Mouse (Mus musculus) c-Kit-positive CD71-negative TER-119-negative erythroid progenitor cells, embryonic 14.5 days (primary cell): ENCODE measurements around the gene Cyp4f18.
"Not testable (repeated sequence)": the region's sequence is repeated elsewhere in the genome, so short reads cannot be mapped to it uniquely, and the experiment has no call there.

ENCODE experiments used
- DNase-seq: peaks from one replicate; pipeline ENCODE4 v3.0.0-alpha.2; 2013; ENCODE audit warnings: low read depth

The Cyp4f18 gene

DNA sequence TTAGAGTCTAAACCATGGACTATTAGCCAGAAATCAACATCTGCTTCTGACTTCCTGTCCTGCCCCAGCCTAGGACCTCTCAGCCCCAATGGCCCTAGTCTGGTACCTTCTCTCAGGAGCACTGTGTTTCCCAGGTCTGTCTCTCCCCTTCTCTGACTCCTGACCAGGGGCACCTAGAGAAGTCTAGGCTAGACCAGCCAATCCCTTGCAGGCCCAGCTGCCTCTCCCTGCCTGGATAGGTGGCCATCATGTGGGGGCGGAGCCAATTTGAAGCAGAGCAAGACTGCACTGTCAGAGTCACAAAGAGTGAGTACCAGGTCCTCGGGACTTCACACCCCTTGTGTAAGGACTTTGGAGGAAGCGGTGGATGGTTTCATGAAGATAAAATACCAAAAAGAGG is at the start of gene Cyp4f18:
TSS of gene Cyp4f18 (minus strand) at position 154 of the 400 bp plus-strand sequence.
- DNase-seq: no peak

DNA sequence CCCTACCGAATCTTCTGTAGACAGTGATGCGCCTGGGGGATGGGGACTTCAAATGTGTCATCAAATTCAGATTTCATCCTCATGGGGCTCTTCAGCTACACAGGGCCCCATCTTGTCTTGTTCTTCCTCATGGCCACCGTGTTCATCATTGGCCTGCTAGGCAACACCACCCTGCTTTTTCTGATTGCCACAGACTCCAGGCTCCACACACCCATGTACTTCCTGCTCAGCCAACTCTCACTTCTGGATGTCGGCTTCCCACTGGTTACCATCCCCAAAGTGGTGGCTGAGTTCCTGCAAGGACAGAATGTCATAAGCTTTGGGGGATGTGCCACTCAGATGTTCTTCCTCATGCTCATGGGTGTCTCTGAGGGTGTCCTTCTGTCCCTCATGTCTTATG is 48.2 kb upstream of the Cyp4f18 start:
- not testable (repeated sequence) for DNase-seq

DNA sequence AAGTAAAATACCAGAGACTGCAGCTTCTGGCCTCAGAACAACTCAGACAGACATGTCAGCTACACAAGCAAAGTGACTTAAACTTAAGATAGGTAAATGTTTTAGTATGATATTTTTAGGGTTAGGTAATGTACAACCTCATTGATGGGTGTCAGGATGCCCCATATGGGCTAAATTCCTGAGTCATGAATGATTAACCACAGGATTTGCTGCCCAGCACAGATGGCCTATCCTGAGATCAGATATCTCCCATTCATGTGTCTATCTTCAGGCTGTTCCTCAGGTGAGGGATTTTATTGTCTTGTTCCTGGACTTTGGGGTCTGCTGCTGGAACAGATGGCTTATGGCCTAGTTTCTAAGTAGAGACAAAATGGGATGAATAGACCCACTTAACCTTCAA is 45.2 kb upstream of the Cyp4f18 start:
- not testable (repeated sequence) for DNase-seq

DNA sequence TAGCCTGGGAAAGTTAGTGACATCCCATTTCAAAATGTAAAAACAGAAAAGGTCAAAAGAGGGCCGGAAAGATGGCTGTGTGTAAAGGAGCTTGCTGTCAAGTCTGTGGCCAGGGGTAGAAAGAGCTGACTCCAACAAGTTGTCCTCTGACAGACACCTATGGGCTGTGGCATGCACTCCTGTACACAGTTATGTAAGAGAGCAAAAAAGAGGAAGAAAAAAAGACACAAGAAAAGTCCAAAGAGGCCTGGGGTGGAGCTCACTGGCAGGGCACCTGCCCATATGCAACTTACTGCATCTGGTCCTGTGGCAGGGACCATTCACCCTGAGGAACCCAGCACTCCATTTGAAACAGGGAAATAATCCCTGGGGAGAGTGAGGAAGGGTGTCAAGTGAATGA is 33.1 kb upstream of the Cyp4f18 start:
- no peak for DNase-seq

DNA sequence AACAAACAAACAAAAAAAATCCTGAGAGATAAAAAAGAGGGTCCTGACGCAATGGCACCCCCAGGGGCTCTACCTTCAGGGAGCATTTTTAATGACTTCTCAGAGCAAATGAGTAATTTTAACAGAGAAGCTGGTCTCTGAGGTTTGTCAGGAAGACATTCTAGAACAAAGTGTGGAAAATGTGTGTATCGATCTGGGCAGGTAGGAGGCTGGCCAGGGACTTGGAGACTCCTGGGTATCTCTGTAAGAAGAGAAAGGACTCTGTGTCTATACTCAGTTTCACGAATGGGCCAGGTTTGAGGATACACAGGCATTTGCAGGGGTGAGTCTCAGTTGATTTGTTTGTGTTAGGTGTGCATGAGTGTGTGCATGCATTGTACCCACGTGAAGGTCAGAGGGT is 31.5 kb upstream of the Cyp4f18 start, which contains the start of gene Olfr372:
TSS of gene Olfr372 (plus strand) at position 301 of the 400 bp plus-strand sequence.
- DNase-seq: not testable (repeated sequence)

DNA sequence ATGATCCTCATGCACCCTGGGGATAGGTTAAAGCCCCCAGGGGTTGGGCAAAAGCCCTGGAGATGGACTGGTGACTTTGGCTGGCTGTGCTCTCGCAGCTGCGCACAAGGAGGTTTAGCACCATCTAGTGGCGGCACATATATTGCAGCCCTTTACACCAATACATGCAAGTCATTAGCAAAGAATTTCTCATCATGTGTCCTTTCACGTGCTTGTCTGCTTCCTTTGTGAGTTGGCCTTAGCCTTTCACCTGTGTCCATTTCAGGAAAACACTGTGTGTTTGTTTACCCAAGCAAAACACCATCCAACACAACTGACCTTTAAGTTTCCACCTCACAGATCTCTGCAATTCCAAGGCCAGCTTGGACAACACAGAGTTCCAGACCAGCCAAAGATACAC is 23.5 kb upstream of the Cyp4f18 start:
- DNase-seq: not testable (repeated sequence)

DNA sequence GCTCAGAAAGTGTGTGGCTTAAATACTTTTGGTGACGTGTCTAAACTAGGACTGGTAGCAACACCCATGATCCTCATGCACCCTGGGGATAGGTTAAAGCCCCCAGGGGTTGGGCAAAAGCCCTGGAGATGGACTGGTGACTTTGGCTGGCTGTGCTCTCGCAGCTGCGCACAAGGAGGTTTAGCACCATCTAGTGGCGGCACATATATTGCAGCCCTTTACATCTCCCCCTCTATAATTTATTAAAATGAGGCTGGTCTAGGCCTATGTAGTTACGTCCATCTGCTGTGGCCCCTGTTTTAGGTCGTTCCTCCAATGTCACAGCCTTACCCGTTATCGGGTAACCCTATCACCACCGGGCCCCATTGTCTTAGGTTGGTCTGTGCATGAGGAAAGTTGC is 15.5 kb upstream of the Cyp4f18 start:
- DNase-seq: not testable (repeated sequence)

DNA sequence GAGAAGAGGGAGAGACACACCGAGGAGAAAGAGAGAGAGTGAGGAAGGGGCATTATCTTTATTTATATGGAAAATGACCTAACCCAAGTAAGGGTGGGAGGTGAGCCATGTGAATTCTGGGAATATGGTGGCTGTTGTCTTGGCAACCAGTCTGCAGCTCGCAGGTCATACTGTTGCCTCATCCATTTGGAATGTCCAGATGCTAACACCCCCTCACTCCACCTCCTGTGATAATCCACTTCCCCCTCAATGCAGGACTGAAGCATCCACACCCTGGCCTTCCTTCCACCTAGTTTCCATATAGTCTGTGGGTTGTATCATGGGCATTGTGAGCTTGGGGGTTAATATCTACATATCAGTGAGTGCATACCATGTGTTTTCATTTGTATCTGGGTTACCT is 10.4 kb upstream of the Cyp4f18 start:
- DNase-seq: no peak

DNA sequence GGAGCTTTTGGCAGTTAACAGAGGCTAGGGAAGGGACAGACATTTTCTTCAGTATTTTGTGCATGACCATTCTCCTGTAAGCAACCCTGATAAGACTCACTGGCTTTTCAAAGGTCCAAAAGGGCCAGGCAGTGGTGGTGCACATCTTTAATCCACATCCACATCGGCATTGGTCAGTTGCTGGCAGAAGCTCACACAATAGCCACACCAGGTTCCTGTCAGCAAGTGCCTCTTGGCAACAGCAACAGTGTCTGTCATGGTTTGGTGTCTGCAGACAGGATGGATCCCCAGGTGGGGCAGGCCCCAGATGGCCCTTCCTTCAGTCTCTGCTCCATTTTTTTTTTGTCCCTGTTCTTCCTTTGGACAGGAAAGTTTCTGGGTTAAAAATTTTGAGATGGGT is 9.6 kb upstream of the Cyp4f18 start:
- DNase-seq: not testable (repeated sequence)

DNA sequence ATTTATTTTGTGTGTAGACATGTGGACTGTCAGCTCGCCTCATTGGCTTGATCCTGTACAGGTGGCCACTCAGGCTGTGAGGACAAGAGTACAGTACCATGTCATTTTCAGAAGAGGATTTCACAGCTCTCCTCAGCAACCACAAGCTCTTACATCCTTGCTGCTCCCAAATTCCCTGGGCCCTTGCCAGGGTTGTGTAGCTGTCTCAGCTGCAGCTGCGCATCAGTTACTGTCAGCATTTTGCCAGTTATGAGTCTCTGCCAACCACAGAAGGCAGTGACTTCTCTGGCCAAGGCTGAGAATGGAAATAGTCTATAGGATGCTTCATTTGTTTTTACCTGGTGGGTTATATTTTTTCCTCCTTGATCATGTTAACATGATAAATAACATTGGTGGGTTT is 8.7 kb upstream of the Cyp4f18 start:
- no peak for DNase-seq

DNA sequence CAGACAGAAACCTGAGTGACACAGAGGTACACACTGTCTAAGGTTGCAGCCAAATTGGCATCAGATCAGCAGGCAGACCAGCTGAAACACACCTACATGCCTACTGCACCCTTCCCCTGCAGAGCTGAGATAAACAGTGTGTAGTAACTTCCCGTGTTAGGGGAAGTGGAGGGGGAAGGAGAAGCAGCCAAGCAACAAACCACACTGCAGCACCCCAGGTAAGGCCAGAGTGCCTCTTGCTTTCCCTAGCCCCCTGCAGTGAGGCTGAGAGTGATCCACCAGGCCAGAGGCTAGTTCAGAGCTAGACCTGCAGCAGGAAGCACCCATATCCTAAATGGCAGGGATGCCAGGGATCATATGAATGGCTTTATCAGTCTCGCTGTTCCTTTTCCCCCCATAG is 7.9 kb upstream of the Cyp4f18 start:
- DNase-seq: not testable (repeated sequence)

DNA sequence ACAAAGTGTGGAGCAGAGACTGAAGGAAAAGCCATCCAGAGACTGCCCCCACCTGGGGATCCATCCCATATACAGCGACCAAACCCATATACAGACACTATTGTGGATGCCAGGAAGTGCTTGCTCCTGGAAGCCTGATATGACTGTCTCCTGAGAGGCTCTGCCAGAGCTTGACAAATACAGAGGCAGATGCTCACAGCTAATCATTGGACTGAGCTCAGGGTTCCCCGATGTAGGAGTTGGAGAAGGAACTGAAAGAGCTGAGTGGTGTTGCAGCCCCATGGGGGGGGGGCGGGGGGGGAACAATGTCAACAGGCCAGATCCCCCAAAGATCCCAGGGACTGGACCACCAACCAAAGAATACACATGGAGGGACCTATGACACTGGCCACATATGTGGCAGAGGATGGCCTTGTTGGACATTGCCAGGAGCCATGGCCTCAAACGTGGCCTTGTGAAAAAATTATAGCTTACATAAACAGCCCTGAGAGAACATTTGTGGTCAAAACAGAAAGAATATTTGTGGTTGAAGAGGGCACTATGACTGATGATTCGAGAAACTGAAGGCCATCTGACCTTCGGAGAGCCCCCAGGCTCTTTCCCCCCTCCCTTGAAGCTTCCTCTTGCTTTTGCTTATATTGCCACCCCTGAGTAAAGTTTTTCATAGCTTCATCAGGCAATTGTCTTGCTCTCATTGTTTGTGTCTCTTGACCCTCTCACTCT is 4.2 kb upstream of the Cyp4f18 start:
- not testable (repeated sequence) for DNase-seq

DNA sequence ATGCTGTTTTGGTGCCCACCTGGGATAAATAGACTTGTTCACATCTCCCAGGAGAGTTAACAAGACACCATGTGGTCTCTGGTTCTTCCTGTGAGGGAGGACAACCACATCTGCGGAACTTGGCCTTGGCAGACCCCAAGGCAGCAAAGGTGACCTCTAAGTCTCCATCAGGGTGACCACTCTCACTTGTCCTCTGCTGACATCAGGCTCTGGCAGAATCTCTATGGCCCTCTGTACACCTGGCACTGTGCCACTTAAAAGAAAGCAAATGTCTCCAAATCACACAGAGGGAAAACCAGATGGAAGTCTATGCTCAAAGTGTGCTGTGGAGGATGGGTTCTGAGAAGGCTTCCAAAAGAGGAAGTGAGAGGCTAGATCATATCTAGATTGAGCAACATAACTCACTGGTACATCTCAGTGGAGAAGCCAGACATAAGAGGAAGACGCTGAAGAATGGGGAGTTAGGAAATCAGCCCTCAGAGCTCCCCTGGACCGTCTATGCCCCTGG is 1.2 kb downstream of the Cyp4f18 start:
- peak; percentile 37 for DNase-seq

DNA sequence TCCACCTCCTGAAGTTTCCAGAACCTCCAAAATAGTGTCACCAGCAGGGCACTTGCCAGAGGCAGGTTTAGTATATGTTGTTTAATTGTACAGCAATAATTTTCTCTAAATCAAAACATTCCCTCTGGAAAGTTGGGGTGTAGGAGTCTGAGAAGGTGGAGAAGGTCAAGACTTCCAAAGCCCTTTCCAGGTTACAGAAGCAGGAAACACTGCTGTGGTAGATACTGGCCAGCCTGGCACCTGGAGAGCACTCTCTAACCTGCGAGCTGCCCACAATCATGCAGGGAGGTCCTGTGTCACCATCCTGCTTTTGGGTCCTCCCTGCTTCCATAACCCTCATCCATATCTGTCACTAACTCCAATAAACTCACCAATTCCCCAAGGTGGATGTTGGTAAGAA is 2.7 kb downstream of the Cyp4f18 start:
- no peak for DNase-seq

DNA sequence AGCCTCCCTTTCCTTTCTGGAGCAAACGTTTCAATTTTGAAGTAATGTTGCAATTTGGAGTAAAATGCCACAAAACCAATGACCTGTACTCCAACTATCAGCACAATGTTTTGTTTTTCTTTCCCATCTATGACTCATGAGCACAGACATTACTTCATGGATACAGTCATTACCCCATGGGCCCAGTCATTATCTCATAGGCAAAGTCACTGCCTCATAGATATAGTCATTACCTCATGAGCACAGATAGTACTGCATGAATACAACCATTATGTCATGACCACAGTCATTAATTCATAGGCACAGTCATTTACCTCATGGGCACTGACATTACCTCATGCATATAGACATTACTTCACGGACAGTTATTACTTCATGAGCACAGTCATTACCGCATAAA is 3.5 kb downstream of the Cyp4f18 start:
- no peak for DNase-seq

DNA sequence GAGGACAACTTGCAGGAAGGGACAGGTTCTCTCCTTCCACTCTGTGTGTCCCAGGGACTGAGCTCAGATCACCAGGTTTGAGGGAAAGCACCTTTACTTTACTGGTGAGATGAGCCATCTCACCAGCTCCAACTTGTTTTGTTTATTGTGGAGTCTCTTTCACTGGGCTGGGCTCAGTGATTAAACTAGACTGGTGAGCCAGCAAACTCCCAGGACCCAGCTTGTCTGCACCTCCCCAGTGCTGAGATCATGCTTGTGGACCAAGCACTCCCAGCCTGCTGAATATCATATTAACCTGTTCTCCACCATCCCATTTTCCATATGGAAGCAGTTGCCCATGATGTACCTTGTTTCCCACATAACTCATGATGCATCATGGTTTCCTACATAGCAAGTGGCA is 6.5 kb downstream of the Cyp4f18 start:
- DNase-seq: no peak

DNA sequence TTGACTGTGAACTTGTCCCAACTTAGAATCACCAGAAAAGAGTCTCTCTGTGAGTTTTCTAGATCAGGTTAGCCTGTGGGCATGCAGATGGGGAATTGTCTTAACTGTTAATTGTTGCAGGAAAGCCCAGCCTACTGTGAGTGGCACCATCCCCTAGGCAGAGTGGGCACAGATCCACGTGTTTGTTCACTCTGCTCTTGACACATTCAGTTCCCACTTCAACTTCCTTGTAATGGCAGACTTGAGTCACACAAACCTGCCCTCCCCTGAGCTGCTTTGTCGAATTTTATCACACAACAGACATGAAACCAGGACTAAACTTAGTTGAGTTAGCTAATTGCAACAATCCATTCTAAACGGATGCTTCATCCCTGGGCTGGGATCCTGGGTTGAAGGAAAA is 9.2 kb downstream of the Cyp4f18 start:
- no peak for DNase-seq

DNA sequence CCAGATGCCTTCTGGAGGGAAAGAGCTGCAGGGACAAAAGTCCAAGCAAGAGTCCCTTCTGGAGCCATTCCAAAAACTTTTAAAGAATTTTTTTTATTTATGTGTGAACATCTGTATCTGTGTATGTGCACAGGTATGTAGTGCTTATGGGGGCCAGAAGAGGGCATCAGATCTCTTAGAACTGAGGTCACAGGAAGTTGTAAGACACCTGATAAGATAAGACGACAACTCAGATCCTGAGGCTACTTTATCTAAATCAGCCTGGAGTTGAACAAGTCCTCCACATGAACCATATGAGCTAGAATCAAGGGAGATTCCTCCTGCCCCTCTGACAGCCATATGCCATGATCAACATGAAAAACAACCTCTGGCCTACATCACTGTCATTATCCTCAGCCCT is 10.0 kb downstream of the Cyp4f18 start:
- DNase-seq: no peak

DNA sequence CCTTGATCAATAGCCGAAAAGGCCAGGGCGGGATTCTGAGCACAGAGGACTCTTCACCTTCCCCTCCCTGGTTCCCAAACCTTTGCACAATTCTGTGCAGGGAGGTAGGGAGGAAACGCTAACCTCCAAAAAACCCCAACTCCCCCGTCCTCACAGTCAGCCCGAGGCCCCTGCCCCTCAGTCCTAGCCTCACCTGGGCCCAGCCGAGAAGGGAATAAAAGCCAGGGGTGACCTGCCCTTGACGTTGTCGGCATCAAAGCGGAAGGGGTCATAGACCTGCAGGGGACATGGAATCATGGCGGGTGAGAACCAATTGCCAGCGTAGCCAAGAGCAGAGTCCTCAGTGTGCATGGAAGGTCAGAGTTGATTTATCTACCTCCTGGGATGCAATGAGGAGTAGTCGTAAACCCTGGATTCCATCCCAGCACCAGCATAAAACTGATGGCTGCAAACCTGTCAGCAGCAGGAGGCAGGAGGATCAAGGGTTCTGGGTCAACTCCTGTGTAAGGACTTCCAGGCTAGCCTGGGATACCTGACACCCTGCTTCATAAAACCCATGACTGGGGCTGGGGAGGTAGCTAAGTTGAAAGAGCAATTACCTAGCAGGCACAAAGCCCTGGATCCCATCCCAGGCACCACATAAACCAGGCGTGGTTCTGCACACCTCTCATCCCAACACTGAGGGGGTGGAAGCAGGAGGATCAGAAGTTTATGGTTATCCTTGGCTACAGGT is 20.4 kb downstream of the Cyp4f18 start:
- no peak for DNase-seq

DNA sequence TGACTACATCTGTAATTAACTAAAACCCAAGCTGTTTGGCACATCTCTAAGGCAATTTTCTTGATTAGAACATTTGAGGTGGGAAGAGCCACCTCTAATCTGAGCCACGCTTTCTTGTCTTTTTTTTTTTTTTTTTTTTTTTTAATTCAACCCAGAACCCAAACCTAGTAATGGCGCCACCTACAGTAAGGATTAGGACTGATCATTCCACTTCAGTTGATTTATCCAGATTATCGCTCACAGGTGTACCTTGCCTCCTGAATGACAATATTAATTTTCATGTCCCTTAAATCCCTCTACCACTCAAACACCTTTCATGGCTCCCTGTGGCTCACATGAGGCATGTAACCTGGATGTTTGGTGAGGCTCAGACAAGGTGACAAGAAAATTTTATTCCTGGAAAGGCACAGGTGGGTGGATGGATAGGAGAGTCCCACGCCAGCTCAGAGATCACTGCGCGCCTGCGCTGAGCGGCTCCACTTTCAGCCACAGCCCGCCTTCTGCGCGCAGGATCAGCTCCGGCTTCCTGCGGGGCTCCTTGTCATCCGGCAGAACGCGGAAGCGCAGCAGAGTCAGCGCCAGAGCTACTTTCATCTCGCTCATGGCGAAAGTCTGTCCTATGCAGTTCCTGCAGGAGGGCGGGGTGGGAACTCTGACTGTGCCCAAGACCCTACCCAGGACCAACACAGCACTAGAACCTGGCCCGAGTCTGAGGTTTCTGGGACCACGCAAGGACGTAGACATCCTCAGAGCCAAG is 21.1 kb downstream of the Cyp4f18 start:
- no peak for DNase-seq

DNA sequence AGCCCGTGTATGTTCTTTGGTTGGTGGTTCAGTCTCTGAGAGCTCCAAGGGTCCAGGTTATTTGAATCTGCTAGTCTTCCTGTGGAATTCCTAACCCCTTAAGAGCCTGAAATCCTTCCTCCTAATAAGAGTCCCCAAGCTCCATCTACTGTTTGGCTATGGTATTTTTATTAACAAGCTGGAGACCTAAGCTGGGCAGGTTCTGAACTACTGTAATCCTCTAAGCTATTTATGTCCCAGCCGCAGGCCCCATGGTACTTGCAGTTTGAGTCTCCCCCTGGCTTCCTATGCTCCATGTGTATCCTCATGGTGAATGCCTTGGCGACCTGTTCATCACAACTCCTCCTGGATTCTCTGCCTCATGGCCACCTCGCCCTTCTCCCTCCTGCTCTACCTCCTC is 24.8 kb downstream of the Cyp4f18 start:
- DNase-seq: no peak

DNA sequence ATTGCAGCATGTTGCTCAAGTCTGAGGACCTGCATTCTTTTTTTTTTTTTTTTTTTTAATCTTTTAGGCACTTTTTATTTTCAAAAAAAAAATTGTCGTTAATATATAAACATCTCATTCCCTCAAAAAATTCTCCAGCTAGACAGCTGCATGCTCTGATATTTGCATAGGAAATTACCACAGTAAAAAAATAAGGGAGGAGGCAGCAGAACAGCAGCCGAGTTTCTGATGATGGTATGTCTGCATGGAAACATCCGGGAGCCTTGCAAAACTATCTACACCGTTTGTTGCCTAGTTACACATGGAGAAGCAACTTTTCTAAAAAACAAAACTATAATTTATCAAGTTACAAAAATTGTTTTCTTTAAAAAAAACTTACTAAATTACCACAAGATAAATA is 28.0 kb downstream of the Cyp4f18 start:
- DNase-seq: no peak

DNA sequence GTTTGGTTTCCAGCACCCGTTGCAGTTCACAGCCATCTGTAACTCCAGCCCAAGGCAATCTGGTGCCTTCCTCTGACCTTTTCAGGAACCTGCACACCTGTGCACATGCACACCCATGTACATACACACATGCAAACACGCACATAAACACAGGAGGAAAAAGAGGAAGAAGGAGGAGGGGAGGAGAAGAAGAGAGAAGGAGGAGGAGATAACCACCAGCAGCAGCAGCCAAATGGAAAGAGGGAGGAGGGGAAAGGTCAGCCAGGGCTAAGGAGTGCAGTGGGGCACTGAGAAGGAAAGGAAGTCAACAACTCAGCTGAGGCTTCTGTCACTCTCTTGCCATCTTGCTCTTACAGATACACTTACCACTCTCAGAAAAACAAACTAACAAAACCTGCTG is 28.4 kb downstream of the Cyp4f18 start:
- DNase-seq: no peak
